Mouse (Mus musculus): ENCODE results near the gene C1rl.
"Not testable (repeated sequence)": the region's sequence is repeated elsewhere in the genome, so short reads cannot be mapped to it uniquely, and the experiment has no call there.

The C1rl gene

GRCm38 (mm10) chr6:124506991-124507390 lies 14.1 kb downstream of the C1rl start:
- no peak for DNase-seq

- no peak for DNase-seq
These were observed 15.4 kb downstream of the C1rl start for GRCm38 (mm10) chr6:124508292-124508691.

- DNase-seq, result not testable (repeated sequence)
These were observed 16.3 kb downstream of the C1rl start for GRCm38 (mm10) chr6:124509192-124509591.

- no peak for DNase-seq
These were observed 19.0 kb downstream of the C1rl start for GRCm38 (mm10) chr6:124511936-124512335.

- peak; percentile 53 to 76 for DNase-seq
These were observed 19.5 kb downstream of the C1rl start, which contains the start of gene C1ra for GRCm38 (mm10) chr6:124512355-124512836. TSS of gene C1ra (plus strand) at chr6:124512405.

GRCm38 (mm10) chr6:124517733-124518132 lies 24.8 kb downstream of the C1rl start:
- DNase-seq, result not testable (repeated sequence)

- not testable (repeated sequence) for DNase-seq
These were observed 29.2 kb downstream of the C1rl start for GRCm38 (mm10) chr6:124522082-124522481.

GRCm38 (mm10) chr6:124527881-124528280 lies 35.0 kb downstream of the C1rl start:
- DNase-seq, result no peak

- no peak for DNase-seq
These were observed 38.2 kb downstream of the C1rl start for GRCm38 (mm10) chr6:124531077-124531476.

- DNase-seq, result not testable (repeated sequence)
These were observed 43.4 kb downstream of the C1rl start for GRCm38 (mm10) chr6:124536125-124536829.

GRCm38 (mm10) chr6:124541176-124541575 lies 48.3 kb downstream of the C1rl start:
- DNase-seq, result not testable (repeated sequence)

- DNase-seq, result peak in 1 of 2 experiments; percentile 69
These were observed 49.4 kb downstream of the C1rl start, which contains the start of gene C1s1 for GRCm38 (mm10) chr6:124542284-124542683. TSS of gene C1s1 (minus strand) at chr6:124542359.

- peak; percentile 7 to 37 for DNase-seq
These were observed 51.6 kb downstream of the C1rl start for GRCm38 (mm10) chr6:124544466-124544865.

- no peak for DNase-seq
These were observed 52.5 kb downstream of the C1rl start for GRCm38 (mm10) chr6:124545425-124545824.

- DNase-seq, result not testable (repeated sequence)
These were observed 55.1 kb downstream of the C1rl start for GRCm38 (mm10) chr6:124547979-124548378.

GRCm38 (mm10) chr6:124549023-124549550 lies 56.2 kb downstream of the C1rl start:
- DNase-seq, result no peak

GRCm38 (mm10) chr6:124552766-124553165 lies 59.9 kb downstream of the C1rl start:
- no peak for DNase-seq

GRCm38 (mm10) chr6:124555956-124556355 lies 63.0 kb downstream of the C1rl start:
- DNase-seq, result not testable (repeated sequence)
